Mouse (Mus musculus): ENCODE results near the gene Prmt1. TPM values are rescaled to one million over a fixed set of nuclear protein-coding genes. Genes with fewer than 3 reads are reported as not detected.

Gene Prmt1
- total RNA-seq, 2 experiments from 2014 or later = 232 to 248 TPM

DNA sequence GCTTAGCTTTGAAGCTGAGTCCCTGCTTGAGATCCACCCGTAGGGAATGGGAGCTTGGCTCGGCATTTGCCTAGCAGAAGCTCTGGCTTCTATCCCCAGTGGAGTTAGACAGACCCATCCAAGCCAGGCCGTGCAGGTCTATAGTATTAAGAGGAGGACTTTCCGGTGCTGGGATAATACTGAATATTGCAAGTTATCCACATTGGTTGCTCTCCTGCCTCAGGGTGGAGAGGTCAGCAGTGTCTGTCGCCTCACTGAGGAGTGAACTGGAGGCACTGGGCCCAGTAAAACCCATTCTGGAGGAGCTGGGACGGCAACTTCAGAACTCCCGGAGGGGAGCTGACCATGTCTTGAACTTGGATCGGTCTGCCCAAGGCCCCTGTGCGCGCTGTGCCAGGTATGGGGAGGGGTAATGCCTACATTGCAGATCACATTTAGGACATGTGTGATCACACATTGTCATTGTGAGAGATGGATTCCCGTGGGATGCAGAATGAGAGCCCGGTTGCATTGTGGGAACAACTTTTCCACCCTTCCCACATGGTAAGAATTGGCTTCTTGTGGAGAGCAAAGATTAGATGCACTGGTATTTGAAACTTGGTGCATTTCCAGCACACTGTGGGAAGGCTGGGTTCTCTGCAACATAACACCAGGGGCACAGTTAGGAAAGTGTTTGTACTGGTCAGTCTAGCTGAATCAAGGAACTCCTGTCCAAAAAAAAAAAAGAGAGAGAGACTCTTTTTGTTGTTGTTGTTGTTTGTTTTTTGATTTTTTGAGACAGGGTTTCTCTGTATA is 32.1 kb downstream of the Prmt1 start:
- DNase-seq (ENCODE audit: low spot score in 2 of 2) = no peak

DNA sequence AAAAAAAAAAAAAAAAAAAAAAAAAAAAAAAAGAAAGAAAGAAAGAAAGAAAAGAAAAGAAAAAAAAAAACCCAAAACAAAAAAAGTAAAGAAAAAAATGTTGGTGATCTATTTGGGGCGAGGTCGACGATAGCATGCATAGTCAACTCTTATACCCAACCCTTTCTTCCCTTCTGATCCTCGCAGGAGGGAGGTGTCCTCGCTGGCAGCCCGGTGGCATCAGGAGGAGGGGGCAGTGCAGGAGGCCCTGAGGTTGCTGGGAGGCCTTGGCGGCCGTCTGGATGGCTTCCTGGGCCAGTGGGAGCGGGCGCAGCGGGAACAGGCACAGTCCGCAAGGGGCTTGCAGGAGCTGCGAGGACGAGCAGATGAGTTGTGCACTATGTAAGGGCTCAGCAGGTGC is 32.8 kb downstream of the Prmt1 start:
- DNase-seq (ENCODE audit: low spot score in 2 of 2) = no peak

DNA sequence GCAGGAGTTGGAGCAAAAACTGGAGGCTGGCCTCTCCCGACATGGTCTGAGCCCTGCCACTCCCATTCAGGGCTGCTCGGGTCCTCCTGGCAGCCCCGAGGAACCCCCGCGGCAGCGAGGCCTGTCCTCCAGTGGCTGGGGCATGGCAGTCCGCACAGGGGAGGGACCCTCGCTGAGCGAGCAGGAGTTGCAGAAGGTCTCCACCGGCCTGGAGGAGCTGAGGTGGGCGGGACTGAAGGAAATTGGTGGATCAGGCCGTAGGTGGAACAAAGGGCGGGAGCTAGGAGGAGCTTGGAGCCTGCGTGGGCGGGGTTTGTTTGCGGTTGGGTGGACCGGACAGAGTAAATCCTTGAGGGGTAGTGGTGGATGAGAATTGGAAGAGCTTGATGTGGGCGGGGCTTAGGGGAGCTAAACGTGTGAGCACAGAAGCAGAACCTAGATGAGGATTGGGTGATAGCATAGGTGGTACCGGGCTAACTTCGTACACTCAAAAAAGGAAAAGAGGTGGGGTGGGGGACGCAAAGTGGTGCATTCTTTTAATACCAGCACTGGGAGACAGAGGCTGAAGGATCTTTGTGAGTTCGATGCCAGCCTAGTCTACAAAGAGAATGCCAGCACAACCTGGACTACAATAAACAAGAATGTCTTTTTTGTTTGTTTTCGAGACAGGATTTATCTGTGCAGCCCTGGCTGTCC is 33.6 kb downstream of the Prmt1 start:
- peak; percentile 73 to 82 for DNase-seq (ENCODE audit: low spot score in 2 of 2)

DNA sequence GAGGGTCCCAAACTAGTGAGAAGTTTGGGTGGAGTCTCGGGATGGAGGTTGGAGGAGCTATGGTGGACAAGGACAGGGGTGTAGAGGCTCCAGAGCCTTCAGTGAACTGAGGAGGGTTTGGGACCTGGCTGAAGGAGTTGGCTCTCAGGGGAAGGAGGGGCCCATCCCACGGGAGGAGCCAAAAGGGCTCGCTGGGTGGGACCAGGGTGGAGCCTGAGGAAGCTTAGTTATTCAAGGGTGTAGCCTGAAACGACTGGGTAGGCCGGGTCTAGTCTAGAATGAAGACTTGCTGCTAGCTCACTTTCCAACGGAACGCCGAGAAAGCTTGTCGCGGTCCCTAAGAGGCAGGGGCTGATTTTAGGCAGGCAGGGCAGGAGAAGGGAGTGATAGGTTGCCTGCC is 34.4 kb downstream of the Prmt1 start:
- peak in 1 of 2 experiments; percentile 25 for DNase-seq (ENCODE audit: low spot score in 2 of 2)

DNA sequence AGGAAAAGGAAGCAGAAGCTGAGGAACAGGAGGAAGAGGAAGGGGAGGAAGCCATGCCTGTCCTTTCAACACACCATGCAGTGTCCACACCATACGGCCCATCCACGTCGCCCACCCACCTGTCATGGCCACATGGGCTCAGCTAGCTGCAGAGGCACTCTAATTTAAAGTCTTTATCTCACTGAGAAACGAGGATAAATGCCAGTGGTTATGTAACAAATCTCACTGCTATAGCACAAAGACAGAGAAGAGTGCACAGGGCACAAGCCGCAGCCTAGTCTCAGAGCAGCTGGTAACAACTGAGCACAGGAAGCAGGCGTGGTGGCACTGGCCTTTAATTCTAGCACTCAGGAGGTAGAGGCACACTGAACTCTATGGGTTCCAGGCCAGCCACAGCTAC is 36.4 kb downstream of the Prmt1 start:
- DNase-seq (ENCODE audit: low spot score in 2 of 2) = no peak

DNA sequence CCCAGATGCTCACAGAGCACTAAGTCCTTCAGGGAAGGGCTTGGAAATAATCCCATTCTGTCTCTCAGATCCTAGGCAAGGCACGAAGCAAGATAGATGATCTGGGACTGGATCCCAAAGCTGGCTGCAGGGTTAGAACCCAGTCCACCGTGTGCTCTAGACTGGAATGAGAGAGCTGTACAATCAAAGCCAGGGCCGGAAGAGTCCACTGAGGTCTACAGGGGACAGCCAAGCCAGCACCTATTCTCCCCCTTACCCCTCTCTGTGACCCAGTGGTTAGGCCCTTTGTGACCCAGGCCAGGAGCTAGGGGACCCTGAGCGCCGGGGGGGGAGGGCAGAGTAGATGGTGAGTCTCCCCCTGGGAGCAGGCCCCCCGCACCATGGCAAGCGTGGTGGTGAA is 43.5 kb downstream of the Prmt1 start, which contains the start of gene Tsks:
Tsks (plus strand) TSS at position 301 of the 400 bp plus-strand sequence.
- DNase-seq (ENCODE audit: low spot score in 2 of 2) = no peak

DNA sequence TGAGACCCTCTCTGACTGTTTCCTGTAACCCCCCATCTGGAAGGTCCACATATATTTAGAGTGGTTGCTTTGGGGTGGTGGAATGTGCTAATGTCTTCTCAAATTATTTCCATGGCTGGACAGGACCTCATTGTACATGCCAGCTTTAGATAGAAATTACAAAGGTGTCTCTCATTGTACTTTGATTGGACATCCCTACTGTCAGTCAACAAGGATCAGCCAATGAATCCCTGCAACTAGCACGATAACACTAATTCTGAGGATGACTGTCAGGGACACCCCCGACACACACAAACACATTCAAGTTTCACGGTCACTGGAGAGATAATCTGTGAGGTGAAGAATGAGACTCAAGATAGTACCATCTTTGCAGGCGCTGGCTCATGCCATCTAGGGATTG is 47.7 kb downstream of the Prmt1 start:
- no peak for DNase-seq (ENCODE audit: low spot score in 2 of 2)

DNA sequence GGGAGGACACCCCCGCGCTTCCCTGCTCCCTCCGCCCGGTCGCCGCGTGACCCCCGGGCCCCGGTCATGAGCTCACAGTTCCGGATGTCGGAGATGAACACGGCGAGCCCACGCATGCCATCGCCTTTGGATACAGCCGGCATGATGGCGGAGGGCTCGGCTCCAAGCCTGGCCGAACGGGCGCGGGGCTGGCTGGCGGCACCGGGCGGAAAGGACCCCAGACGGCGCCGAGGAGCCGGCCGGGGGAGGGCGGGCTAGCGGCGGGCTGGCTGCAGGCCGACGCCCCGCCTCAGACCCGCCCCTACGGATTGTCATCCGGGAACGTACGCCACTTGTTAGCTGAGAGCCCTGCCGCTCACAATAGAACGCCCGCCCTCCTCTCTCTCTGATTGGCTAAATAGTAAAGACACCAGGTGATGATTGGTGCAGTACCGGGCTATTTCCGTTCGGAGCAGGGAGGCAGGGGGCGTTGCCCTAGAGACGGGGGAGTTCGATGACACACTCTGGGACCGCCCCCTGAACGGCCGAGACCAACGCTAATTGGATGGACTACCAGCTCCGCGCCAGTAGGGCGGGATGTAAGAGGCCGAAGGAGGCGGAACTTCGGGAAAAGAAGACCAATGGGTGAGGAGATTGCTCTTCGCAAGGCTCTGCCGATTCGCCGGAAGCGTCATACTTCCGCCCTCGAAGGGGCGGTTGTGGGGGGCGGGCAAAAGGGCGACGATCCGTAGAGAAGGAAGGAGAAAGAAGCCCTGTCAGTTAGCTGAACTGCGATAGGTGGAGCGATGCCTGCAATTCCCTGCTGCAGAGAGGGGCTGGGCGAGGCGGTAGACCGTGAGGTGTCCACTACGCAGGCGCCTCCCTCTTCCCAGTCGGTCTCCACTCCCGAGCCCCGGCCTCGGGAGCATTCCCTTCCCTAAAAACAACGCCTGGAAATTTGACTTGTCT is 56.9 kb downstream of the Prmt1 start, which contains the start of gene Ap2a1:
Ap2a1 (minus strand) TSS at position 293 of the 948 bp plus-strand sequence.
- peak; percentile 99 for DNase-seq (ENCODE audit: low spot score in 2 of 2)

DNA sequence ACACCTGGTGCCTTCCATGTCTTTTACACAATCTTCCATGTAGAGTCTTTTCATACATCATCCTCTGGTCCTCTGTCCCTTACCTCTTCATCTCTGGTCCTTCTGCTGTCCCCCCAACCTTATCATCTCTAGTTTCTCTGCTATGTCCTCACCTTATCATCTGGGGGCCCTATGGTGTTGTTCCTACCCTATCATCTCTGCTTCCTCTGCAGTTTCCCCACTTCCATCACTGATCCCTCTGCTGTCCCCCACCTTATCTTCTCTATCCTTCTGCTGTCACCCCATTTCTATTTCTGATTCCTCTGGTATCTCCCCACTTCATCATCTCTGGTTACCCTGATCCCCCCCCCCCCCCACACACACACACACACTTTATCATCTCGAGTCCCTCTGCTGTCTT is 57.8 kb downstream of the Prmt1 start:
- no peak for DNase-seq (ENCODE audit: low spot score in 2 of 2)

Small RNAs within 50 kb of the gene (microRNA-seq; reads per million reads assigned to microRNA genes)
- gene Mir7054 = 2.2 reads per million in 2 experiments

Other genes starting within 250 kb of the Prmt1 start
- gene Vrk3, start 238.2 kb downstream of the Prmt1 start, total RNA-seq (2021) = 10 to 100 TPM; 27.7 to 31.5 TPM
- gene Zfp473, start 235.5 kb downstream of the Prmt1 start, total RNA-seq (2021) = under 1 TPM; 0.16 to 0.53 TPM
- 10 to 100 TPM; 34.2 to 35.2 TPM for gene Nup62, start 170.5 kb downstream of the Prmt1 start, total RNA-seq (2021)
- 1 to 10 TPM; 1.1 to 2.0 TPM for gene Il4i1, start 170.2 kb downstream of the Prmt1 start, total RNA-seq (2021)
- 10 to 100 TPM; 28.0 to 29.1 TPM for gene Atf5, start 169.9 kb downstream of the Prmt1 start, total RNA-seq (2021)
- 10 to 100 TPM; 85.8 to 95.5 TPM for gene Akt1s1, start 137.6 kb downstream of the Prmt1 start, total RNA-seq (2021)
- 10 to 100 TPM; 41.2 to 53.3 TPM for gene Tbc1d17, start 137.5 kb downstream of the Prmt1 start, total RNA-seq (2021)
- 10 to 100 TPM; 32.6 to 38.4 TPM for gene Pnkp, start 129.4 kb downstream of the Prmt1 start, total RNA-seq (2021)
- gene Ptov1, start 116.8 kb downstream of the Prmt1 start, total RNA-seq (2021) = 100 to 1,000 TPM; 278 to 304 TPM
- 100 to 1,000 TPM; 107 to 114 TPM for gene Med25, start 93.9 kb downstream of the Prmt1 start, total RNA-seq (2021)
- 10 to 100 TPM; 17.9 to 19.4 TPM for gene Fuz, start 90.5 kb downstream of the Prmt1 start, total RNA-seq (2021)
- gene Ap2a1, start 57.1 kb downstream of the Prmt1 start, total RNA-seq (2021) = 100 to 1,000 TPM; 261 to 290 TPM
- under 1 TPM; 0.25 to 0.64 TPM for gene Tsks, start 43.4 kb downstream of the Prmt1 start, total RNA-seq (2021)
- gene Cpt1c, start 11.7 kb downstream of the Prmt1 start, total RNA-seq (2021) = 100 to 1,000 TPM in 1 of 2 experiments, 10 to 100 TPM in 1; 99.2 to 101 TPM
- 10 to 100 TPM; 38.1 to 42.5 TPM for gene Irf3, start 11.1 kb upstream of the Prmt1 start, total RNA-seq (2021)
- 1 to 10 TPM; 5.4 to 5.5 TPM for gene Bcl2l12, start 12.1 kb upstream of the Prmt1 start, total RNA-seq (2021)
- 100 to 1,000 TPM; 141 to 145 TPM for gene Scaf1, start 29.8 kb upstream of the Prmt1 start, total RNA-seq (2021)
- 10 to 100 TPM; 12.2 to 12.3 TPM for gene Rras, start 31.4 kb upstream of the Prmt1 start, total RNA-seq (2021)
- 10 to 100 TPM; 69.1 to 70.3 TPM for gene Prr12, start 66.3 kb upstream of the Prmt1 start, total RNA-seq (2021)
- 10 to 100 TPM; 47.2 to 51.6 TPM for gene Nosip, start 75.9 kb upstream of the Prmt1 start, total RNA-seq (2021)
- 10 to 100 TPM in 1 of 2 experiments, 1 to 10 TPM in 1; 6.9 to 10.1 TPM for gene Prrg2, start 76.1 kb upstream of the Prmt1 start, total RNA-seq (2021)
- 10 to 100 TPM; 11.4 to 11.9 TPM for gene Rcn3, start 105.7 kb upstream of the Prmt1 start, total RNA-seq (2021)
- 10 to 100 TPM; 17.9 to 23.1 TPM for gene Fcgrt, start 117.3 kb upstream of the Prmt1 start, total RNA-seq (2021)
- 100 to 1,000 TPM; 456 to 554 TPM for gene Rps11, start 137.9 kb upstream of the Prmt1 start, total RNA-seq (2021)
- 100 to 1,000 TPM; 946 to 985 TPM for gene Rpl13a, start 142.2 kb upstream of the Prmt1 start, total RNA-seq (2021)
- not detected for gene Gm45713, start 149.7 kb upstream of the Prmt1 start, total RNA-seq (2021)
- 1 to 10 TPM; 4.3 to 6.0 TPM for gene Flt3l, start 149.9 kb upstream of the Prmt1 start, total RNA-seq (2021)
- 10 to 100 TPM; 60.7 to 63.1 TPM for gene Pih1d1, start 167.7 kb upstream of the Prmt1 start, total RNA-seq (2021)
- 10 to 100 TPM; 12.2 to 17.3 TPM for gene Aldh16a1, start 168.0 kb upstream of the Prmt1 start, total RNA-seq (2021)
- 1,000 to 10,000 TPM; 1,094 to 1,136 TPM for gene Slc17a7, start 177.4 kb upstream of the Prmt1 start, total RNA-seq (2021)
- under 1 TPM; 0.18 to 0.43 TPM for gene Gfy, start 193.0 kb upstream of the Prmt1 start, total RNA-seq (2021)
- gene Pth2, start 194.4 kb upstream of the Prmt1 start, total RNA-seq (2021) = not detected
- gene Ccdc155, start 218.3 kb upstream of the Prmt1 start, total RNA-seq (2021) = 1 to 10 TPM; 2.2 to 2.9 TPM
- gene Dkkl1, start 225.6 kb upstream of the Prmt1 start, total RNA-seq (2021) = 10 to 100 TPM in 1 of 2 experiments, 1 to 10 TPM in 1; 8.3 to 10.7 TPM
- 10 to 100 TPM; 12.5 to 13.7 TPM for gene Tead2, start 229.2 kb upstream of the Prmt1 start, total RNA-seq (2021)

Measured in layer of hippocampus, postnatal 10 days (tissue).